Mouse (Mus musculus): ENCODE measurements around the gene Gm17571. TPM values are rescaled to one million over a fixed set of nuclear protein-coding genes. Genes with fewer than 3 reads are reported as not detected.

Gene Gm17571
- polyA plus RNA-seq, 1 experiment from 2014 or later = not detected

DNA sequence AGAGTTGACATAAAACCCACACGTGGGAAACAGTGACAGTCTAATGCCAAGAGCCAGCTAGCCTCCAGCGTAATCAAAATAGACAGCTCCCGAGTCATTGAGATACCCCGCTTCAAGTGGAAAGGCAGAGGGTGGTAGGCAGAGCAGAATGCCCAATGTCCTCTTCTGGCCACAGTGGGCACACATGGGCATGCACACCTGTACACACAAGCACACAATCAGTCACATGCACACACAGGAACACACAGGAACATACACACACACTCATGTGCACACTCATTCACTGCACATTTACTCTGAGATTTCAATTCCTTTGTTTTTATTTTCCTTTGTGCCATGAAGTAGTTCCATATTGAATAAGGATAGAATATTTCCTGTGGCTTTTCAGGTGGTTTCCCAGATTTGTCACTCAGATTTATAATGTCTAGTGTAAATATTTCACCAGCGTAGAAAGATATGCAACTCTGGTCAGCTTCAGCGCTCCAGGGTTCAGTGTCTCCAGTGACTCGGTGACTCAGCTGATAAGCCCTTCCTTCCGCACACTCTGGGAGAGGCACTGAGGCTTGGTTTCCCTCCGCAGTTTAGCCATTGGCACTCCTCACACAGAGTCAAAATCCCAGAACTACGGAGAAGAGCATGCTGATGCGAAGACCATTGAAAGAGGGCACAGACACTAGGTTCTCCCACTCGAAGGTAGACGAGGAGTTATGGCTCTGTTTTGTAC lies 4.4 kb downstream of the Gm17571 start:
- Histone ChIP-seq H3K4me1 (ENCODE audit: control insufficient read depth, insufficient read depth, low read length) (peaks cover 15% of the 10 kb centered on the region; the same call in 1 of the 2 replicates), H3K27me3 (ENCODE audit: control insufficient read depth, insufficient read depth, low read length) (no peaks in the 10 kb centered on the region), H3K9ac (ENCODE audit: low read length) (no peak overlapping the region; the same call in 1 of the 2 replicates), H3K36me3 (ENCODE audit: control insufficient read depth, insufficient read depth) (peaks cover 2% of the 10 kb centered on the region), H3K4me2 (ENCODE audit: low read depth, low read length) (peak overlapping the region; percentile 18), H3K27ac (ENCODE audit: low read length) (peak overlapping the region; percentile 74), H3K9me3 (replicated peaks; ENCODE audit: control insufficient read depth, low read length) (peaks cover 3% of the 10 kb centered on the region; the same call in 1 of the 2 replicates), H3K4me3 (ENCODE audit: low read length) (no peak overlapping the region)
- 34% methylated on average over 13 of the region's 13 CpGs for whole genome bisulfite sequencing
- peak; percentile 72; the same call in 1 of the 2 replicates for ATAC-seq (replicated peaks; ENCODE audit: extremely low read depth, insufficient read depth, low FRiP score)

DNA sequence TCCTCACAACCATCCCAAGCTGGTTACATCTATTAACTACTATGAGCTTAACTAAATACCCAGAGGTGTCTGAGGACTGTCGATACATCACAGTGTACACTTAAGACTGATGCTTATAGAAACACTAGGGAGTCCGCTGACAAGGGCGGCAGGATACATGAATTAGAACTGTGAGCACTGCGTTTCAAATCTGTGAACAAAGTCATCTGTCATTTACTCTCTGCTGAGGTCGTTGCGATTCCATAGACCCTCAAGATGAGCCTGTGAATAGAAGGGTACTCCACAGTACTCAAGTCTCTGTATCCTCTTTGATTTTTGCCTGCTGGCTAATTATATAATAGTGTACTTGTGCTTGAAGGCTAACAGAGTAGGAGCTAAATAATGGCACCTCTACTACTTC lies 5.6 kb downstream of the Gm17571 start:
- Histone ChIP-seq H3K4me2 (ENCODE audit: low read depth, low read length) (no peak overlapping the region), H3K4me3 (ENCODE audit: low read length) (no peak overlapping the region), H3K9me3 (replicated peaks; ENCODE audit: control insufficient read depth, low read length) (peaks cover 3% of the 10 kb centered on the region; the same call in 1 of the 2 replicates), H3K27me3 (ENCODE audit: control insufficient read depth, insufficient read depth, low read length) (no peaks in the 10 kb centered on the region), H3K27ac (ENCODE audit: low read length) (no peak overlapping the region), H3K36me3 (ENCODE audit: control insufficient read depth, insufficient read depth) (peaks cover 2% of the 10 kb centered on the region), H3K9ac (ENCODE audit: low read length) (no peak overlapping the region), H3K4me1 (ENCODE audit: control insufficient read depth, insufficient read depth, low read length) (peaks cover 11% of the 10 kb centered on the region; the same call in 1 of the 2 replicates)
- 69% methylated on average over 6 of the region's 6 CpGs for WGBS
- ATAC-seq (replicated peaks; ENCODE audit: extremely low read depth, insufficient read depth, low FRiP score) = no peak

DNA sequence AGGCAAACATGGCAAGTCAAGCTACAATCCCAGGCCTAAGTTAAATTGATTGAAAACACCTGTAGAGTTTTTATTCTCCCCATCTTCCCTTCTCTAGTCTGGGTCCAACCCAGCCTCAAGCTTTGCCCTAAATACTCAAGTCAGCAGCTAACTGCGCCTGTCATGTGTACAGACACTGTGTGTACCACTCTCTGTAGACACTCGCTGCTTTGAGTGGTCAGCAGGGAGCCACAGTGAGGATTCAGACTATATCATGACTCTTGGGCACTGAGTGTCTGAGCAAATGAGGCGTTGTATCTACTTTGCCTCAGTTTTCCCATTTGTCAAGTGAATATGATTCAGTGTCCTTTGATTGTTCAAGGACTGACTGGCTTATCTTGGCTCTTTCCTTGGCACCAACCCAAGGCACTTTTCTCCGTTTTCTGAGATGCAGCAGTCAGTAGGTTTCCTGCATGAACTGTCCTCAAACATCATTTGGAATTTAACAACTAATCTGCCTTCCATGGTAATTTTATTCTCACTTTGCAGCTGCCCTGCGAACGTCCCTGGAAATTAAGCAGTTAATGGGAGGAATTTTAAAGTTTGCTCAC lies 13.0 kb downstream of the Gm17571 start:
- H3K27me3 ChIP-seq (ENCODE audit: control insufficient read depth, insufficient read depth, low read length) = no peaks in the 10 kb centered on the region
- H3K9me3 ChIP-seq (replicated peaks; ENCODE audit: control insufficient read depth, low read length) = peaks cover 3% of the 10 kb centered on the region; the same call in 1 of the 2 replicates
- H3K4me2 ChIP-seq (ENCODE audit: low read depth, low read length) = no peak overlapping the region
- peaks cover 19% of the 10 kb centered on the region for H3K4me1 ChIP-seq (ENCODE audit: control insufficient read depth, insufficient read depth, low read length)
- no peak overlapping the region for H3K9ac ChIP-seq (ENCODE audit: low read length)
- 61% methylated on average over 6 of the region's 6 CpGs for WGBS
- no peak for ATAC-seq (replicated peaks; ENCODE audit: extremely low read depth, insufficient read depth, low FRiP score)
- H3K27ac ChIP-seq (ENCODE audit: low read length) = no peak overlapping the region
- H3K36me3 ChIP-seq (ENCODE audit: control insufficient read depth, insufficient read depth) = peaks cover 2% of the 10 kb centered on the region
- no peak overlapping the region for H3K4me3 ChIP-seq (ENCODE audit: low read length)

DNA sequence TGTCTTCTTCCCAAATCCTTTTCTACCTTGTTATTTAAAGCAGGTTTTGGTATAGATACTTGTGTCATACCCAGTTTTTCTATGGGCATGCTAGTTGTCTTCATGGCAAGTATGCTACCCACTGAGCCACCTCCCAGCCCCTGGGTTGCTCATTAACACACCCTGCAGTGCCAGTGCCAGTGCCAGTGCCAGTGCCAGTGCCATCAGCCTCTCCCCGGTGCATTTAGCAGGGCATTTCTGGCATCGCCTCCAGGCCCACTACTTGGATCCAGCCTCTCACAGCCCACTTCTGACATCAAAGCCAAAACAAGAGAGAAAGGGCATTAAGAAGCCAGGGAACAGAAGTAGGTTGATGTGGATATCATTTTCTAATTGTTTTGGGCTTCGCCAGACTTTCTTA lies 14.9 kb downstream of the Gm17571 start:
- Histone ChIP-seq H3K4me1 (ENCODE audit: control insufficient read depth, insufficient read depth, low read length) (peaks cover 33% of the 10 kb centered on the region), H3K9ac (ENCODE audit: low read length) (no peak overlapping the region), H3K36me3 (ENCODE audit: control insufficient read depth, insufficient read depth) (no peaks in the 10 kb centered on the region), H3K4me2 (ENCODE audit: low read depth, low read length) (no peak overlapping the region), H3K9me3 (replicated peaks; ENCODE audit: control insufficient read depth, low read length) (no peaks in the 10 kb centered on the region), H3K27me3 (ENCODE audit: control insufficient read depth, insufficient read depth, low read length) (no peaks in the 10 kb centered on the region), H3K27ac (ENCODE audit: low read length) (no peak overlapping the region), H3K4me3 (ENCODE audit: low read length) (no peak overlapping the region)
- no peak for ATAC-seq (replicated peaks; ENCODE audit: extremely low read depth, insufficient read depth, low FRiP score)
- WGBS = 89% methylated on average over 3 of the region's 3 CpGs

DNA sequence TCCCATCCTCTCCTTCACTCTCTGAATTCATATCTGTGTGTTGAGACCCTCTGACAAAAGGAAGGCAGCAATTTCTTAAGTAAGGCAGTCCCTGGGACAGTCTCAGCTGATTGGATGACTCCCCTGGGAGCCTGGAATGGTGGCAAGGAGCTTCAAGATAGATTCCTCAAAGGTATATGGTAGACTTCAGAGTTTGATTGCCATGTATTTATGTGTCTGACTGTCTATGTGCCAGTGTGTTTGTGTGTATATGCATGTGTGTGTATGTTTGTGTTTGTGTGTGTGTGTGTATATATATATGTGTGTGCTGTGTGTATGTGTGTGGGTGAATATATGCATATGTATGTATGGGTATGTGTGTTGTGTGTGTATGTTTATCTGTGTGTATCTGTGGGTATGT lies 15.8 kb downstream of the Gm17571 start:
- Histone ChIP-seq H3K9ac (ENCODE audit: low read length) (no peak overlapping the region), H3K27ac (ENCODE audit: low read length) (peak overlapping the region; percentile 70), H3K27me3 (ENCODE audit: control insufficient read depth, insufficient read depth, low read length) (no peaks in the 10 kb centered on the region), H3K36me3 (ENCODE audit: control insufficient read depth, insufficient read depth) (no peaks in the 10 kb centered on the region), H3K4me3 (ENCODE audit: low read length) (no peak overlapping the region), H3K9me3 (replicated peaks; ENCODE audit: control insufficient read depth, low read length) (no peaks in the 10 kb centered on the region), H3K4me2 (ENCODE audit: low read depth, low read length) (no peak overlapping the region), H3K4me1 (ENCODE audit: control insufficient read depth, insufficient read depth, low read length) (peaks cover 41% of the 10 kb centered on the region)
- ATAC-seq (replicated peaks; ENCODE audit: extremely low read depth, insufficient read depth, low FRiP score) = no peak

DNA sequence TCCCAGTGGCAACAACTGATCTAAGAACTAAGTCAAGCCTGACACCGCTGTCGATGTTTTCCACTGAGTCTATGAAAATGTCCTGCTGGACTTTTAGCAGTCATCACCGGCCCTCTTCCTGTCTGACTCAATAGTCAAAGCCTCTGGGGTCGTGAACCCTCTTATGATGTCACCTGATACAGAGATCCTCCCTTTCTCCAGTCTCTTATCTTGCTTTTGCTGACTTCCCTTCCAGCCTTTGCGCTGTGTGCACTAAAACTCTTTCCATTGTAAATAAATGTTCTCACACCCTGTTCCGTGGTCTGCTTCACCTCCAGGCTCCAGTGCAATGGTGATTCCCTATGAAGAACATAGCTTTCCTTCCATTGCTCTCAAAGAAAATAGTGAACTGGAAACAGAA lies 16.3 kb downstream of the Gm17571 start:
- 38% methylated on average over 6 of the region's 6 CpGs for WGBS

DNA sequence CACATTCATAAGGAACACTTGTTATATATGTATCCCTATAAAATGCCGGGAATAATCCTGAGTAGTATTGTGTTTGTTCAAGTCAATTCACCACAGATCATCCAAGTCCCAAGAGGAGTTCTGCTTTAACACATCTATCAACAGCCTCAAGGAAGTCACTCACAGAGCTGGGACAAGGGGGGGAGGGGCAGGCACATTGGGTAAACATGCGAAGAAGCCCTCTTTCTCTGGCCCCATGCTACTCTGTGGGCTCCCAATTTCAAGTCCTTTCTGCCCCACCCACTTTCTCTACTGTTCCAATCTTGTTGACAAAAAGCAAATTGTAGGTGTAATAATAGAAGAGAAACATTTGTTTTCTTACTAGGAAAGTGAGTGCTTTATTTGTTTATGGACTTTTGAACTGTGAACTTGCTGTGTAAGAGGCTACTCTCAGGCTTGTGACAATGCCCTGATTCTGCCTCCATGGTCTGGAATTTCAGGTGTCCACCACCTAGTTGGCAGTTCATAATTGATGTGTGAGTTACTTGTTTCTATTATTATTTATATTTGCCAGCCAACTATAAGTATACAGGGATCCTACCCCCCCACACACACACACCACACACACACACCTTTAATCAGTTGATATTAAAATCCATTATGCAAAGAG lies 17.0 kb downstream of the Gm17571 start:
- Histone ChIP-seq H3K36me3 (ENCODE audit: control insufficient read depth, insufficient read depth) (no peaks in the 10 kb centered on the region), H3K27me3 (ENCODE audit: control insufficient read depth, insufficient read depth, low read length) (no peaks in the 10 kb centered on the region), H3K4me3 (ENCODE audit: low read length) (no peak overlapping the region), H3K9me3 (replicated peaks; ENCODE audit: control insufficient read depth, low read length) (no peaks in the 10 kb centered on the region), H3K4me2 (ENCODE audit: low read depth, low read length) (no peak overlapping the region), H3K4me1 (ENCODE audit: control insufficient read depth, insufficient read depth, low read length) (peaks cover 49% of the 10 kb centered on the region), H3K27ac (ENCODE audit: low read length) (peak overlapping the region; percentile 4; the same call in 1 of the 2 replicates), H3K9ac (ENCODE audit: low read length) (no peak overlapping the region)
- 52% methylated on average over 2 of the region's 2 CpGs for WGBS
- no peak for ATAC-seq (replicated peaks; ENCODE audit: extremely low read depth, insufficient read depth, low FRiP score)

More for the DNA sequence above, 16.3 kb downstream of the Gm17571 start:
- Histone ChIP-seq H3K27me3 (ENCODE audit: control insufficient read depth, insufficient read depth, low read length) (no peaks in the 10 kb centered on the region), H3K4me1 (ENCODE audit: control insufficient read depth, insufficient read depth, low read length) (peaks cover 42% of the 10 kb centered on the region), H3K9me3 (replicated peaks; ENCODE audit: control insufficient read depth, low read length) (no peaks in the 10 kb centered on the region), H3K9ac (ENCODE audit: low read length) (no peak overlapping the region), H3K27ac (ENCODE audit: low read length) (peak overlapping the region; percentile 70), H3K4me3 (ENCODE audit: low read length) (no peak overlapping the region), H3K36me3 (ENCODE audit: control insufficient read depth, insufficient read depth) (no peaks in the 10 kb centered on the region), H3K4me2 (ENCODE audit: low read depth, low read length) (no peak overlapping the region)
- ATAC-seq (replicated peaks; ENCODE audit: extremely low read depth, insufficient read depth, low FRiP score) = peak; percentile 81

DNA sequence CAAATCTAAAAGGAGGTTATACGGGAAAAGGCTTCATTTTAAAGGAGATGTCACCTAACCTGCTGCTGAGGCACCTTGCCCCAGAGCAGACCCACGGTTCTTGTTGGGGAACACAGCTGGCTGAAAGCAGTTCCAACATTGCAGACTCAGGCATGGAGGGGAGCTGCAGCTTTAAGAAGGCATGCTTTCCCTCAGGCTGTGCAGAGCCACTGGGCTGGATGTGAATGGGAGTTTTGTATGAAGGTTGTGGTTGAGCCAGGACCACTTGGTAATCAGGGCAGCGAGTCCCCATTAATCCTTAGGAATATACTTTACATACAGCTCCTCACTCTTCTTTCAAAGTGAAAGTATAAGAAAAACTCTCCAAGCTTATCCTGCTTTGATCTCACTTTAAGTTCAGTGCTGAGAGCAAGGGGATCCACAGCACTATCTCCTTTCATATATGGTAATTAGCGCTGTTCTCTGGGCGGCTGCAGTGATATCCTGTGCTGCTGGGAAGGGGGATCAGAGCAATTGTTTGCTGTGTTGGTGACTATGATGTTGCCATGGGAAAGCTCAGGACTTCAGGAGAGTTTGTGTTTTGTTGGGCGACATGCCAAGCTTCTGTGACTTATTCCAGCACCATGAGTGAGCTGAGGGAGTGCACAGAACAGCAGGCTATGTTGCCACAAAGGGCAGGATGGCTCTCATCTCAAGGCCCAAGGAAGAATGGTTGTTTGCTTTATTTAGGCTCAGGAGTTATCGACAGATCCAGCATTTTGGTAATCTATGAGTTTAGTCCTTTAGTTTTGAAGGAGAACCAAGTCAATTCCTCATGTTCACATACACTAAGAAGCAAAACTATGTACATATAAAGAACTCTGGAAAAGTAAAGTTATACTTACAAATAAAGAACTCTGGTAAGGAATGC lies 21.3 kb downstream of the Gm17571 start:
- peak; percentile 86 for ATAC-seq (replicated peaks; ENCODE audit: extremely low read depth, insufficient read depth, low FRiP score)
- no peaks in the 10 kb centered on the region for H3K36me3 ChIP-seq (ENCODE audit: control insufficient read depth, insufficient read depth)
- no peaks in the 10 kb centered on the region for H3K27me3 ChIP-seq (ENCODE audit: control insufficient read depth, insufficient read depth, low read length)
- no peaks in the 10 kb centered on the region for H3K9me3 ChIP-seq (replicated peaks; ENCODE audit: control insufficient read depth, low read length)
- H3K9ac ChIP-seq (ENCODE audit: low read length) = peak overlapping the region; percentile 56
- WGBS = 17% methylated on average over 7 of the region's 7 CpGs
- peaks cover 43% of the 10 kb centered on the region for H3K4me1 ChIP-seq (ENCODE audit: control insufficient read depth, insufficient read depth, low read length)
- peak overlapping the region; percentile 29 for H3K4me3 ChIP-seq (ENCODE audit: low read length)
- H3K27ac ChIP-seq (ENCODE audit: low read length) = peak overlapping the region; percentile 92
- H3K4me2 ChIP-seq (ENCODE audit: low read depth, low read length) = peak overlapping the region; percentile 59
